Mouse (Mus musculus): ENCODE measurements at regions not wholly inside any gene's neighbourhood (a gene's known extent, or its start where the extent isn't known, plus 50 kb on each side); places are given as distances from the start of the nearest gene placed in this dataset.

GRCm38 (mm10) chr7:39933946-39934345 is 416.4 kb downstream of the Zfp619 start:
- no peak for TF ChIP-seq CTCF (IDR thresholded peaks at IDR 0.05)
- no peak for TF ChIP-seq EP300 (IDR thresholded peaks at IDR 0.05)
